Mouse (Mus musculus) heart, postnatal 0 days (tissue): ENCODE measurements around the gene Ankrd36.

ENCODE experiments used
- CTCF ChIP-seq: IDR thresholded peaks from 2 replicates; pipeline ENCODE4 v1.5.1; 2016; ENCODE audit warnings: antibody characterized with exemption, control low read depth, low read depth
- EP300 ChIP-seq: IDR thresholded peaks from 2 replicates; pipeline ENCODE4 v1.6.1; 2016; ENCODE audit warnings: antibody characterized with exemption, low read depth

GRCm38 (mm10) chr11:5521266-5521515 lies 48.3 kb upstream of the Ankrd36 start:
- TF ChIP-seq CTCF (no peak), EP300 (no peak)
